Mouse (Mus musculus) CH12.LX (cell line): ENCODE data around the gene Gas2l1. TPM values are rescaled to one million over a fixed set of nuclear protein-coding genes. Genes with fewer than 3 reads are reported as not detected.

Experiments
- DNase-seq: peaks from one replicate; pipeline ENCODE4 v3.0.0-alpha.2; 2013; ENCODE audit errors: extremely low read depth
- H3K27ac ChIP-seq: 2 replicates; pipeline ENCODE4 v1.5.1; 2012; ENCODE audit warnings: low read depth, mild to moderate bottlenecking, control low read depth, moderate library complexity; ENCODE audit not compliant: insufficient read depth
- H3K27me3 ChIP-seq: replicated peaks from 2 replicates; pipeline ENCODE3; 2012; ENCODE audit warnings: inconsistent platforms
- H3K36me3 ChIP-seq, 2 experiments: replicated peaks in 1 of 2; 2 replicates each; pipeline versions ENCODE3 to v1.6.1; 2012; ENCODE audit warnings: inconsistent platforms in 1 of 2, low read length in 1 of 2, mild to moderate bottlenecking in 1 of 2, mixed read lengths in 1 of 2, moderate library complexity in 1 of 2; ENCODE audit not compliant: control insufficient read depth in 1 of 2, insufficient read depth in 1 of 2
- H3K4me1 ChIP-seq, 2 experiments: 2 replicates each; pipeline ENCODE4 v1.6.1; 2012; ENCODE audit warnings: inconsistent platforms in 1 of 2, moderate library complexity in 1 of 2; ENCODE audit not compliant: insufficient read depth in 2 of 2, control insufficient read depth in 1 of 2
- H3K4me2 ChIP-seq: 2 replicates; pipeline ENCODE4 v1.6.1; 2012; ENCODE audit warnings: low read depth, mild to moderate bottlenecking, control low read depth; ENCODE audit not compliant: poor library complexity, insufficient read depth, severe bottlenecking
- H3K4me3 ChIP-seq, 3 experiments: fragments of 150-350 bp in 1 of 3; sonication (generic) in 1 of 3; replicated peaks in 1 of 3; 2 replicates each; pipeline versions ENCODE3 to v1.5.1; 2011 to 2012; ENCODE audit warnings: low read depth in 2 of 3, low read length in 2 of 3, mild to moderate bottlenecking in 2 of 3, moderate library complexity in 2 of 3, control low read depth in 1 of 3, improper control_type of control experiment in 1 of 3, inconsistent platforms in 1 of 3, mixed read lengths in 1 of 3; ENCODE audit not compliant: poor library complexity in 1 of 3
- H3K79me2 ChIP-seq: replicated peaks from 2 replicates; pipeline ENCODE4 v1.6.1; 2012; ENCODE audit warnings: mild to moderate bottlenecking, moderate library complexity; ENCODE audit not compliant: control insufficient read depth, poor library complexity, insufficient read depth, severe bottlenecking; ENCODE audit errors: extremely low read depth
- H3K9ac ChIP-seq: 2 replicates; pipeline ENCODE4 v1.6.1; 2012; ENCODE audit warnings: low read depth, mild to moderate bottlenecking, control low read depth, moderate library complexity; ENCODE audit not compliant: insufficient read depth
- H3K9me3 ChIP-seq: replicated peaks from 2 replicates; pipeline ENCODE3; 2012; ENCODE audit warnings: low read length, inconsistent platforms, mixed read lengths
- IRF4 ChIP-seq: IDR thresholded peaks from 2 replicates; pipeline ENCODE4 v1.6.1; 2014; ENCODE audit warnings: low read depth, mild to moderate bottlenecking, inconsistent platforms, low read length, improper control_type of control experiment
- JUN ChIP-seq: IDR thresholded peaks from 2 replicates; pipeline ENCODE4 v1.6.1; 2011; ENCODE audit warnings: low read depth, mild to moderate bottlenecking, low read length, improper control_type of control experiment, moderate library complexity; ENCODE audit not compliant: insufficient read depth
- KAT2A ChIP-seq: IDR thresholded peaks from 2 replicates; pipeline ENCODE4 v1.6.1; 2012; ENCODE audit warnings: low read length, improper control_type of control experiment, inconsistent platforms; ENCODE audit not compliant: insufficient replicate concordance
- MAX ChIP-seq: IDR thresholded peaks from 2 replicates; pipeline ENCODE4 v1.6.1; 2011; ENCODE audit warnings: low read length, improper control_type of control experiment
- MXI1 ChIP-seq: IDR thresholded peaks from 2 replicates; pipeline ENCODE4 v1.6.1; 2011; ENCODE audit warnings: mild to moderate bottlenecking, low read depth, low read length, improper control_type of control experiment
- NELFE ChIP-seq: IDR thresholded peaks from 2 replicates; pipeline ENCODE4 v1.6.1; 2011; ENCODE audit warnings: low read depth, low read length, improper control_type of control experiment
- POLR2A ChIP-seq: IDR thresholded peaks from 2 replicates; pipeline ENCODE4 v1.6.1; 2011; ENCODE audit warnings: low read depth, mild to moderate bottlenecking, improper control_type of control experiment, low read length
- POLR2AphosphoS2 ChIP-seq: IDR thresholded peaks from 2 replicates; pipeline ENCODE4 v1.6.1; 2011; ENCODE audit warnings: low read depth, low read length, improper control_type of control experiment
- RAD21 ChIP-seq: IDR thresholded peaks from 2 replicates; pipeline ENCODE4 v1.6.1; 2011; ENCODE audit warnings: low read depth, mild to moderate bottlenecking, low read length, improper control_type of control experiment, moderate library complexity
- SIN3A ChIP-seq: IDR thresholded peaks from 2 replicates; pipeline ENCODE4 v1.6.1; 2012; ENCODE audit warnings: low read length, improper control_type of control experiment, inconsistent platforms
- TBP ChIP-seq: conservative IDR thresholded peaks from 2 replicates; pipeline ENCODE4 v1.6.1; 2011; ENCODE audit warnings: low read depth, low read length, improper control_type of control experiment
- UBTF ChIP-seq: IDR thresholded peaks from 2 replicates; pipeline ENCODE4 v1.6.1; 2012; ENCODE audit warnings: low read depth, mild to moderate bottlenecking, inconsistent platforms, low read length, improper control_type of control experiment, moderate library complexity
- ZC3H11A ChIP-seq: IDR thresholded peaks from 2 replicates; pipeline ENCODE4 v1.6.1; 2012; ENCODE audit warnings: low read depth, mild to moderate bottlenecking, inconsistent platforms, low read length, improper control_type of control experiment
- ZNF384 ChIP-seq: IDR thresholded peaks from 2 replicates; pipeline ENCODE4 v1.6.1; 2012; ENCODE audit warnings: low read depth, low read length, improper control_type of control experiment, inconsistent platforms
- dilution Hi-C: fragments of 300-500 bp; cut with MboI; formaldehyde crosslinking; loops from 2 replicates; pipeline ENCODE4 v1.14.3; 2020; ENCODE audit warnings: low sequenced_read_pairs; ENCODE audit not compliant: extremely low pct_unique_long_range_greater_than_20kb, extremely low pct_ligation_motif_present
- in situ Hi-C: fragments of 300-500 bp; cut with MboI; formaldehyde crosslinking; loops from 3 replicates; pipeline ENCODE4 v1.14.3; 2019; ENCODE audit warnings: low sequenced_read_pairs, low pct_ligation_motif_present, low pct_unique_long_range_greater_than_20kb, mixed read lengths
- polyA plus RNA-seq: library from polyadenylated mRNA; unstranded; fragments of >175 nt; gene quantifications from 2 replicates; pipeline ENCODE4 v1.2.1, GENCODE M21; 2012; ENCODE audit warnings: low read depth; ENCODE audit not compliant: insufficient read length
- total RNA-seq, 2 experiments: library from RNA; depleted of rRNA; stranded (reverse); fragments of 300-350 nt in 1 of 2; fragments of >200 nt in 1 of 2; gene quantifications; 2 replicates each; pipeline ENCODE4 v1.2.3; 2012 to 2014

Gas2l1 gene
- total and polyA plus RNA-seq, 3 experiments = 3.3 to 12.5 (median 8.8) TPM

GRCm38 (mm10) chr11:5063561-5064281 is 1.4 kb downstream of the Gas2l1 start:
- TF ChIP-seq IRF4 = no peak
- no peak for TF ChIP-seq KAT2A
- TF ChIP-seq ZC3H11A = no peak
- no peak for TF ChIP-seq POLR2AphosphoS2
- DNase-seq = no peak
- H3K4me2 ChIP-seq = no peak overlapping the region
- H3K4me1 ChIP-seq = peaks cover 34 to 53% of the 10 kb centered on the region in 2 experiments
- in situ Hi-C loops = loop anchor here (5.0 kb wide), 1 partner anchor 34 kb away; the partner anchor contains the start of genes Ewsr1 and Rhbdd3
- no peak overlapping the region for H3K27ac ChIP-seq
- dilution Hi-C loops = no loop called here
- no peak overlapping the region for H3K4me3 ChIP-seq
- peaks cover 24% of the 10 kb centered on the region for H3K27me3 ChIP-seq
- no peaks in the 10 kb centered on the region for H3K79me2 ChIP-seq
- H3K9me3 ChIP-seq = no peaks in the 10 kb centered on the region
- no peak overlapping the region for H3K9ac ChIP-seq
- H3K36me3 ChIP-seq = peaks cover 4 to 23% of the 10 kb centered on the region in 2 experiments

- Histone ChIP-seq H3K79me2 (no peaks in the 10 kb centered on the region), H3K4me3 (no peak overlapping the region), H3K4me2 (no peak overlapping the region), H3K4me1 (peaks cover 34 to 60% of the 10 kb centered on the region in 2 experiments), H3K27ac (no peak overlapping the region), H3K9me3 (no peaks in the 10 kb centered on the region), H3K27me3 (peaks cover 24% of the 10 kb centered on the region), H3K9ac (no peak overlapping the region), H3K36me3 (peaks cover 0 to 16% of the 10 kb centered on the region in 2 experiments)
- TF ChIP-seq ZNF384 (no peak), UBTF (no peak), MXI1 (no peak), POLR2A (no peak), NELFE (no peak), RAD21 (no peak), JUN (no peak), TBP (no peak), SIN3A (no peak), POLR2AphosphoS2 (no peak), MAX (no peak)
- DNase-seq = no peak
- dilution Hi-C loops (no loop called here), in situ Hi-C loops (loop anchor here (5.0 kb wide), 1 partner anchor 34 kb away; the partner anchor contains the start of genes Ewsr1 and Rhbdd3)
Observed at GRCm38 (mm10) chr11:5062860-5063505, 2.1 kb downstream of the Gas2l1 start.
